ENCODE assay signal across 27 mouse cellular contexts in the genomic region with DNA sequence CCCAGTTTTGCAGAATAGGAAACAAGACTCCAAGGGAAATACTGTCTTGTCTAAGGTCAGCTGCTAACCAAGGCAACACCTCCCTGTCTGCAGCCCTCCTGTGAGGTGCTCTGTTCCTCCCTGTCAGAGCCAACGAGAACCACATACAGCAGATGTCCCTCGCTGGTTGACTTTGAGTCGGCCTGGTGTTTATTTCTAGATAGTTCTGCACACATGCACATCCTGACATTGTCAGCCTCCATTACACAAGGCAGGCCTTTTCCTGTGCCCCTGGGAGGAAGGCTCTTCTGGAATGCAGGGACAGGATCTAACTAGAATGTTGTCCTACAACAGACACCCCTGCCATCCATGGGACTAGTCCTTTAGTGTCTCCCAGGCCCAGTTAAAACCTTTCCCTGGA.
A peak's percentile ranks its signal among the peaks of the same experiment; 100 is the strongest.
DNase-seq lines count a peak whose midpoint lies in the region; ATAC-seq and TF ChIP-seq lines count a peak whose summit lies in the region.
"Had no signal": no experiment of that assay in that cellular context is flagged by ENCODE, and none has a peak within 500 bp of the region (broad histone marks: within the 10 kb centered on the region; RNA-seq: fewer than 3 reads in every experiment).

No protein-coding gene starts in this region.

- H3K27ac ChIP-seq in heart, embryonic 12.5 days (ENCODE audit: poor library complexity, severe bottlenecking) = peak overlapping the region; percentile 6; the same call in 1 of the 2 replicates
- no peak overlapping the region; the same call in 1 of the 2 replicates for H3K27ac ChIP-seq in heart, embryonic 15.5 days
- no peak overlapping the region for H3K27ac ChIP-seq in heart, adult 2 months
- H3K27ac ChIP-seq in lung, embryonic 14.5 days (ENCODE audit: low read depth) = no peak overlapping the region
- H3K27ac ChIP-seq: embryonic facial prominence, embryonic 12.5 days; embryonic facial prominence, embryonic 15.5 days; gastrocnemius, adult 2 months; hindbrain, embryonic 14.5 days; hindbrain, postnatal 0 days had no signal

- no peak overlapping the region for H3K4me2 ChIP-seq in heart, embryonic 12.5 days
- H3K4me2 ChIP-seq in heart, embryonic 15.5 days = no peak overlapping the region
- no peak overlapping the region for H3K4me2 ChIP-seq in lung, embryonic 14.5 days
- H3K4me2 ChIP-seq: embryonic facial prominence, embryonic 12.5 days; embryonic facial prominence, embryonic 15.5 days; hindbrain, embryonic 14.5 days had no signal

- no peaks in the 10 kb centered on the region for H3K79me2 ChIP-seq in heart, adult 2 months (replicated peaks; ENCODE audit: control insufficient read depth, insufficient read depth, low read length)

- TF ChIP-seq POLR2A in heart, adult 2 months (IDR thresholded peaks at IDR 0.05; ENCODE audit: insufficient read depth, low read depth, low read length) = no peak

- DNase-seq in heart, postnatal 4 days = no peak
- DNase-seq in heart, adult 2 months = no peak
- no peak for DNase-seq in lung, embryonic 14.5 days
- DNase-seq in lung, postnatal 10 days = no peak
- DNase-seq: adrenal gland, postnatal 14 days; B cell, adult 2 months; cerebellum, adult 11 months; cerebellum, adult 2 months; cerebellum, adult 9-11 months; cerebellum, postnatal 25 days; forebrain, postnatal 0 days; gastrocnemius, adult 2 months; gastrocnemius, postnatal 14 days; heart, postnatal 14 days; kidney, adult 18-20 months; kidney, adult 9 months had no signal

- TF ChIP-seq EP300 in heart, adult 2 months (IDR thresholded peaks at IDR 0.05; ENCODE audit: insufficient read depth, low read depth, low read length) = no peak

- no peaks in the 10 kb centered on the region for H3K36me3 ChIP-seq in heart, embryonic 12.5 days
- H3K36me3 ChIP-seq in heart, embryonic 15.5 days = no peaks in the 10 kb centered on the region
- no peaks in the 10 kb centered on the region for H3K36me3 ChIP-seq in heart, adult 2 months (ENCODE audit: control insufficient read depth, insufficient read depth, low read length)
- no peaks in the 10 kb centered on the region for H3K36me3 ChIP-seq in lung, embryonic 14.5 days (ENCODE audit: insufficient read depth)
- H3K36me3 ChIP-seq: embryonic facial prominence, embryonic 12.5 days; embryonic facial prominence, embryonic 15.5 days; G1E had no signal

- peak; percentile 78 for ATAC-seq in heart, embryonic 12.5 days (ENCODE audit: insufficient number of reproducible peaks, low FRiP score)
- peak; percentile 80 for ATAC-seq in heart, embryonic 15.5 days (replicated peaks; ENCODE audit: insufficient number of reproducible peaks, insufficient read depth, low FRiP score, low read depth)
- ATAC-seq in lung, embryonic 14.5 days (ENCODE audit: insufficient read depth) = peak; percentile 35; the same call in 1 of the 2 replicates
- ATAC-seq: forebrain, embryonic 14.5 days; forebrain, postnatal 0 days; hindbrain, postnatal 0 days; inflammation-experienced regulatory T-cells, adult 6 months; intestine, embryonic 16.5 days; Patski had no signal

- intact Hi-C loops in heart, adult 2 months (cut with DNase I) = no loop called here

- peaks cover 25% of the 10 kb centered on the region for H3K27me3 ChIP-seq in heart, embryonic 12.5 days (replicated peaks)
- H3K27me3 ChIP-seq in heart, embryonic 15.5 days = peaks cover 19% of the 10 kb centered on the region; the same call in 1 of the 2 replicates
- no peaks in the 10 kb centered on the region for H3K27me3 ChIP-seq in heart, adult 2 months (ENCODE audit: control insufficient read depth, insufficient read depth, low read length)
- no peaks in the 10 kb centered on the region for H3K27me3 ChIP-seq in lung, embryonic 14.5 days (ENCODE audit: insufficient read depth, low read length)
- H3K27me3 ChIP-seq: embryonic facial prominence, embryonic 12.5 days; embryonic facial prominence, embryonic 15.5 days; Patski had no signal

- H3K9ac ChIP-seq in heart, embryonic 12.5 days = no peak overlapping the region
- no peak overlapping the region for H3K9ac ChIP-seq in heart, embryonic 15.5 days
- no peak overlapping the region for H3K9ac ChIP-seq in heart, adult 2 months (ENCODE audit: low read depth, low read length)
- H3K9ac ChIP-seq in lung, embryonic 14.5 days = no peak overlapping the region
- H3K9ac ChIP-seq: embryonic facial prominence, embryonic 12.5 days; embryonic facial prominence, embryonic 15.5 days; forebrain, postnatal 0 days; hindbrain, embryonic 14.5 days had no signal

- H3K4me1 ChIP-seq in heart, embryonic 12.5 days (replicated peaks) = peaks cover 11% of the 10 kb centered on the region
- H3K4me1 ChIP-seq in heart, embryonic 15.5 days (replicated peaks) = peaks cover 2% of the 10 kb centered on the region
- no peaks in the 10 kb centered on the region for H3K4me1 ChIP-seq in heart, adult 2 months (ENCODE audit: control insufficient read depth, insufficient read depth, low read length)
- peaks cover 2% of the 10 kb centered on the region for H3K4me1 ChIP-seq in lung, embryonic 14.5 days (ENCODE audit: insufficient read depth)

- H3K4me3 ChIP-seq in heart, embryonic 12.5 days = no peak overlapping the region
- no peak overlapping the region for H3K4me3 ChIP-seq in heart, embryonic 15.5 days
- no peak overlapping the region for H3K4me3 ChIP-seq in heart, adult 2 months
- no peak overlapping the region for H3K4me3 ChIP-seq in lung, embryonic 14.5 days (ENCODE audit: low read depth, low read length)
- H3K4me3 ChIP-seq: embryonic facial prominence, embryonic 12.5 days; embryonic facial prominence, embryonic 15.5 days; gastrocnemius, adult 2 months had no signal

- peaks cover 11% of the 10 kb centered on the region; the same call in 1 of the 2 replicates for H3K9me3 ChIP-seq in heart, embryonic 12.5 days (replicated peaks)
- H3K9me3 ChIP-seq in heart, embryonic 15.5 days (replicated peaks) = no peaks in the 10 kb centered on the region
- no peaks in the 10 kb centered on the region for H3K9me3 ChIP-seq in lung, embryonic 14.5 days (ENCODE audit: low read depth, low read length)
- H3K9me3 ChIP-seq: embryonic facial prominence, embryonic 12.5 days; embryonic facial prominence, embryonic 15.5 days had no signal

- TF ChIP-seq CTCF in heart, adult 2 months (IDR thresholded peaks at IDR 0.05) = no peak
- TF ChIP-seq CTCF in lung, embryonic 14.5 days (IDR thresholded peaks at IDR 0.05; ENCODE audit: low read depth) = no peak

- 28% methylated on average over 3 of the region's 3 CpGs for WGBS in heart, embryonic 12.5 days
- WGBS in heart, embryonic 15.5 days = 31% methylated on average over 3 of the region's 3 CpGs
- 41% methylated on average over 3 of the region's 3 CpGs for WGBS in heart, adult 2 months
- 43% methylated on average over 3 of the region's 3 CpGs for WGBS in lung, embryonic 14.5 days
